Mouse (Mus musculus) heart, embryonic 11.5 days (tissue): ENCODE measurements around the gene Nucks1. TPM values are rescaled to one million over a fixed set of nuclear protein-coding genes. Genes with fewer than 3 reads are reported as not detected.

Source experiments
- polyA plus RNA-seq: library from polyadenylated mRNA; unstranded; fragments of >200 nt; fragmentation: Nextera tagmentation; extraction: Ambion mirVana; gene quantifications from 2 replicates; pipeline ENCODE4 v1.2.1, GENCODE M21; 2014

The Nucks1 gene
- polyA plus RNA-seq, 1 experiment from 2014 or later, result 36.1 TPM

Other genes with a start within 250 kb of the Nucks1 start
- 1.1 and 1.4 TPM in 2 replicates for gene Rab7b, start 221.8 kb upstream of the Nucks1 start, polyA plus RNA-seq
- gene Slc26a9, start 166.5 kb upstream of the Nucks1 start, polyA plus RNA-seq, result not detected in 2 replicates
- 0.75 and 1.3 TPM in 2 replicates for gene Pm20d1, start 113.2 kb upstream of the Nucks1 start, polyA plus RNA-seq
- 6.4 and 8.7 TPM in 2 replicates for gene Slc41a1, start 83.0 kb upstream of the Nucks1 start, polyA plus RNA-seq
- gene Rab29, start 43.3 kb upstream of the Nucks1 start, polyA plus RNA-seq, result 10.3 and 13.6 TPM in 2 replicates
- 0.93 and 1.3 TPM in 2 replicates for gene Slc45a3, start 52.4 kb downstream of the Nucks1 start, polyA plus RNA-seq
- gene Elk4, start 97.1 kb downstream of the Nucks1 start, polyA plus RNA-seq, result 18.0 and 21.0 TPM in 2 replicates
- gene Mfsd4a, start 157.5 kb downstream of the Nucks1 start, polyA plus RNA-seq, result 8.1 and 11.1 TPM in 2 replicates
- 4.2 and 4.4 TPM in 2 replicates for gene Cdk18, start 229.2 kb downstream of the Nucks1 start, polyA plus RNA-seq